Mouse (Mus musculus): ENCODE data around the gene Cd37. TPM values are rescaled to one million over a fixed set of nuclear protein-coding genes. Genes with fewer than 3 reads are reported as not detected.

The Cd37 gene
- polyA plus RNA-seq, 1 experiment from 2014 or later: 1.0 TPM

GRCm38 (mm10) chr7:45196994-45197393, 41.9 kb downstream of the Cd37 start:
- no peak overlapping the region for H3K27ac ChIP-seq (ENCODE audit: low read depth, low read length)
- H3K4me3 ChIP-seq (ENCODE audit: low read depth, low read length): no peak overlapping the region
- H3K36me3 ChIP-seq (ENCODE audit: control insufficient read depth, insufficient read depth, low read length): no peaks in the 10 kb centered on the region
- ATAC-seq (ENCODE audit: low read depth): no peak
- H3K9me3 ChIP-seq (ENCODE audit: control insufficient read depth, low read length): no peaks in the 10 kb centered on the region
- H3K27me3 ChIP-seq (ENCODE audit: control insufficient read depth, insufficient read depth, low read length): no peaks in the 10 kb centered on the region
- 0 out of 2 replicates have a peak overlapping the region, but pooled peaks have one; percentile 4 for H3K9ac ChIP-seq (replicated peaks; ENCODE audit: low read depth, low read length)
- 78% methylated on average over 5 of the region's 5 CpGs for WGBS
- H3K4me2 ChIP-seq (ENCODE audit: low read depth, low read length): no peak overlapping the region
- no peaks in the 10 kb centered on the region for H3K4me1 ChIP-seq (ENCODE audit: control insufficient read depth, insufficient read depth, low read length)

- ATAC-seq (ENCODE audit: low read depth): no peak
- Histone ChIP-seq H3K27ac (ENCODE audit: low read depth, low read length) (no peak overlapping the region), H3K4me2 (ENCODE audit: low read depth, low read length) (no peak overlapping the region), H3K4me1 (ENCODE audit: control insufficient read depth, insufficient read depth, low read length) (no peaks in the 10 kb centered on the region), H3K9ac (replicated peaks; ENCODE audit: low read depth, low read length) (no peak overlapping the region), H3K4me3 (ENCODE audit: low read depth, low read length) (no peak overlapping the region), H3K9me3 (ENCODE audit: control insufficient read depth, low read length) (no peaks in the 10 kb centered on the region), H3K27me3 (ENCODE audit: control insufficient read depth, insufficient read depth, low read length) (no peaks in the 10 kb centered on the region), H3K36me3 (ENCODE audit: control insufficient read depth, insufficient read depth, low read length) (no peaks in the 10 kb centered on the region)
- 94% methylated on average over 4 of the region's 4 CpGs for WGBS
Observed at GRCm38 (mm10) chr7:45196176-45196535, 42.8 kb downstream of the Cd37 start.

GRCm38 (mm10) chr7:45195341-45196175, 43.4 kb downstream of the Cd37 start:
- Histone ChIP-seq H3K27ac (ENCODE audit: low read depth, low read length) (no peak overlapping the region), H3K4me2 (ENCODE audit: low read depth, low read length) (no peak overlapping the region), H3K36me3 (ENCODE audit: control insufficient read depth, insufficient read depth, low read length) (no peaks in the 10 kb centered on the region), H3K9ac (replicated peaks; ENCODE audit: low read depth, low read length) (no peak overlapping the region), H3K9me3 (ENCODE audit: control insufficient read depth, low read length) (no peaks in the 10 kb centered on the region), H3K27me3 (ENCODE audit: control insufficient read depth, insufficient read depth, low read length) (no peaks in the 10 kb centered on the region), H3K4me3 (ENCODE audit: low read depth, low read length) (no peak overlapping the region), H3K4me1 (ENCODE audit: control insufficient read depth, insufficient read depth, low read length) (no peaks in the 10 kb centered on the region)
- WGBS: 63% methylated on average over 13 of the region's 13 CpGs
- ATAC-seq (ENCODE audit: low read depth): no peak

- no peak overlapping the region for H3K4me3 ChIP-seq (ENCODE audit: low read depth, low read length)
- H3K4me2 ChIP-seq (ENCODE audit: low read depth, low read length): no peak overlapping the region
- no peak overlapping the region for H3K27ac ChIP-seq (ENCODE audit: low read depth, low read length)
- H3K9me3 ChIP-seq (ENCODE audit: control insufficient read depth, low read length): no peaks in the 10 kb centered on the region
- H3K9ac ChIP-seq (replicated peaks; ENCODE audit: low read depth, low read length): 0 out of 2 replicates have a peak overlapping the region, but pooled peaks have one; percentile 2
- H3K4me1 ChIP-seq (ENCODE audit: control insufficient read depth, insufficient read depth, low read length): no peaks in the 10 kb centered on the region
- ATAC-seq (ENCODE audit: low read depth): no peak
- WGBS: 76% methylated on average over 17 of the region's 17 CpGs
- H3K36me3 ChIP-seq (ENCODE audit: control insufficient read depth, insufficient read depth, low read length): no peaks in the 10 kb centered on the region
- no peaks in the 10 kb centered on the region; the same call in 1 of the 2 replicates for H3K27me3 ChIP-seq (ENCODE audit: control insufficient read depth, insufficient read depth, low read length)
Observed at GRCm38 (mm10) chr7:45193871-45194785, 44.8 kb downstream of the Cd37 start.

GRCm38 (mm10) chr7:45193406-45193805, 45.5 kb downstream of the Cd37 start:
- Histone ChIP-seq H3K27ac (ENCODE audit: low read depth, low read length) (no peak overlapping the region), H3K9ac (replicated peaks; ENCODE audit: low read depth, low read length) (no peak overlapping the region), H3K4me2 (ENCODE audit: low read depth, low read length) (no peak overlapping the region), H3K4me3 (ENCODE audit: low read depth, low read length) (no peak overlapping the region), H3K4me1 (ENCODE audit: control insufficient read depth, insufficient read depth, low read length) (no peaks in the 10 kb centered on the region), H3K36me3 (ENCODE audit: control insufficient read depth, insufficient read depth, low read length) (no peaks in the 10 kb centered on the region), H3K9me3 (ENCODE audit: control insufficient read depth, low read length) (no peaks in the 10 kb centered on the region), H3K27me3 (ENCODE audit: control insufficient read depth, insufficient read depth, low read length) (no peaks in the 10 kb centered on the region; the same call in 1 of the 2 replicates)
- ATAC-seq (ENCODE audit: low read depth): no peak
- 66% methylated on average over 5 of the region's 5 CpGs for WGBS

- Histone ChIP-seq H3K9me3 (ENCODE audit: control insufficient read depth, low read length) (no peaks in the 10 kb centered on the region), H3K9ac (replicated peaks; ENCODE audit: low read depth, low read length) (no peak overlapping the region), H3K4me3 (ENCODE audit: low read depth, low read length) (no peak overlapping the region), H3K4me2 (ENCODE audit: low read depth, low read length) (no peak overlapping the region), H3K27me3 (ENCODE audit: control insufficient read depth, insufficient read depth, low read length) (no peaks in the 10 kb centered on the region; the same call in 1 of the 2 replicates), H3K4me1 (ENCODE audit: control insufficient read depth, insufficient read depth, low read length) (no peaks in the 10 kb centered on the region), H3K27ac (ENCODE audit: low read depth, low read length) (no peak overlapping the region), H3K36me3 (ENCODE audit: control insufficient read depth, insufficient read depth, low read length) (no peaks in the 10 kb centered on the region)
- no peak for ATAC-seq (ENCODE audit: low read depth)
- 86% methylated on average over 7 of the region's 7 CpGs for WGBS
Observed at GRCm38 (mm10) chr7:45192585-45193310, 46.2 kb downstream of the Cd37 start.

- no peaks in the 10 kb centered on the region for H3K36me3 ChIP-seq (ENCODE audit: control insufficient read depth, insufficient read depth, low read length)
- peaks cover 2% of the 10 kb centered on the region; the same call in 1 of the 2 replicates for H3K27me3 ChIP-seq (ENCODE audit: control insufficient read depth, insufficient read depth, low read length)
- no peak overlapping the region for H3K4me2 ChIP-seq (ENCODE audit: low read depth, low read length)
- H3K4me3 ChIP-seq (ENCODE audit: low read depth, low read length): no peak overlapping the region
- 24% methylated on average over 8 of the region's 8 CpGs for WGBS
- H3K4me1 ChIP-seq (ENCODE audit: control insufficient read depth, insufficient read depth, low read length): no peaks in the 10 kb centered on the region
- no peak overlapping the region for H3K27ac ChIP-seq (ENCODE audit: low read depth, low read length)
- H3K9me3 ChIP-seq (ENCODE audit: control insufficient read depth, low read length): no peaks in the 10 kb centered on the region
- no peak for ATAC-seq (ENCODE audit: low read depth)
- no peak overlapping the region for H3K9ac ChIP-seq (replicated peaks; ENCODE audit: low read depth, low read length)
Observed at GRCm38 (mm10) chr7:45191803-45192363, 47.0 kb downstream of the Cd37 start.

- peaks cover 2% of the 10 kb centered on the region; the same call in 1 of the 2 replicates for H3K27me3 ChIP-seq (ENCODE audit: control insufficient read depth, insufficient read depth, low read length)
- no peaks in the 10 kb centered on the region for H3K9me3 ChIP-seq (ENCODE audit: control insufficient read depth, low read length)
- no peak overlapping the region for H3K4me3 ChIP-seq (ENCODE audit: low read depth, low read length)
- H3K4me2 ChIP-seq (ENCODE audit: low read depth, low read length): no peak overlapping the region
- no peak for ATAC-seq (ENCODE audit: low read depth)
- no peaks in the 10 kb centered on the region for H3K4me1 ChIP-seq (ENCODE audit: control insufficient read depth, insufficient read depth, low read length)
- no peak overlapping the region for H3K9ac ChIP-seq (replicated peaks; ENCODE audit: low read depth, low read length)
- H3K27ac ChIP-seq (ENCODE audit: low read depth, low read length): no peak overlapping the region
- WGBS: 71% methylated on average over 2 of the region's 2 CpGs
- H3K36me3 ChIP-seq (ENCODE audit: control insufficient read depth, insufficient read depth, low read length): no peaks in the 10 kb centered on the region
Observed at GRCm38 (mm10) chr7:45191161-45191560, 47.8 kb downstream of the Cd37 start.
